Mouse (Mus musculus): ENCODE results near the gene Cuzd1. TPM values are rescaled to one million over a fixed set of nuclear protein-coding genes. Genes with fewer than 3 reads are reported as not detected.

Cuzd1 gene
- total RNA-seq, 2 experiments from 2014 or later: 0.17 to 0.28 TPM

DNA sequence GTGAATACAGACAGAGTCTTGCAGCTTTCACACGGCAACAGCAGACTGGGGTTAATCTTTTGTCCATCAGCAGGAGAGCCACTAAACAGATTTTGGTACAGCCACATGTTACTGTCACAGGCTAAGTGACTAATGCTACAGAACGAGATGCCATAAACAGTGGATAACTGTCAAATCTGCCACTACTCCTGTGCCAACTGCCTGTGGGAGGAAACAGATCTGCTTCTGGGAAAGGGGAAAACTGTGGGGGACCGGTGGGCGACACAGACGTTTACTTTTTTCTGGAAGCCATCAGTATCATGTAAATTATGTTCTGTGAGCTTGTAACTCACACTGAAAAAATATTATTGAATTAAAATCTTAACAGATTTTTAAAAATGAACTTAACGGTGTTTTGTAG, 61.1 kb downstream of the Cuzd1 start:
- peak; percentile 23 to 82 for DNase-seq (ENCODE audit: low spot score in 2 of 2)

Other genes starting within 250 kb of the Cuzd1 start
- not detected for gene 4933402N03Rik, start 176.0 kb downstream of the Cuzd1 start, total RNA-seq (2021)
- not detected for gene 5430419D17Rik, start 147.9 kb downstream of the Cuzd1 start, total RNA-seq (2021)
- gene Fam24b, start 7.2 kb upstream of the Cuzd1 start, total RNA-seq (2021): not detected
- not detected for gene Fam24a, start 11.6 kb upstream of the Cuzd1 start, total RNA-seq (2021)
- 10 to 100 TPM; 30.5 to 31.0 TPM for gene 2310057M21Rik, start 40.5 kb upstream of the Cuzd1 start, total RNA-seq (2021)
- gene Pstk, start 48.8 kb upstream of the Cuzd1 start, total RNA-seq (2021): 10 to 100 TPM; 42.2 to 51.4 TPM
- gene Ikzf5, start 88.2 kb upstream of the Cuzd1 start, total RNA-seq (2021): 10 to 100 TPM; 43.8 to 51.4 TPM
- 10 to 100 TPM; 68.2 to 70.0 TPM for gene Acadsb, start 88.3 kb upstream of the Cuzd1 start, total RNA-seq (2021)
- gene Hmx3, start 220.6 kb upstream of the Cuzd1 start, total RNA-seq (2021): not detected
- gene Hmx2, start 226.5 kb upstream of the Cuzd1 start, total RNA-seq (2021): not detected
- gene Bub3, start 237.9 kb upstream of the Cuzd1 start, total RNA-seq (2021): 10 to 100 TPM; 52.9 to 56.1 TPM